Mouse (Mus musculus) 3134 (cell line): Measurements from ENCODE around the gene Ccnjl.

Experiments
- DNase-seq: peaks from one replicate; pipeline ENCODE4 v3.0.0-alpha.2; 2011; ENCODE audit warnings: low spot score; ENCODE audit not compliant: insufficient read length; ENCODE audit errors: extremely low read depth

Ccnjl gene

DNA sequence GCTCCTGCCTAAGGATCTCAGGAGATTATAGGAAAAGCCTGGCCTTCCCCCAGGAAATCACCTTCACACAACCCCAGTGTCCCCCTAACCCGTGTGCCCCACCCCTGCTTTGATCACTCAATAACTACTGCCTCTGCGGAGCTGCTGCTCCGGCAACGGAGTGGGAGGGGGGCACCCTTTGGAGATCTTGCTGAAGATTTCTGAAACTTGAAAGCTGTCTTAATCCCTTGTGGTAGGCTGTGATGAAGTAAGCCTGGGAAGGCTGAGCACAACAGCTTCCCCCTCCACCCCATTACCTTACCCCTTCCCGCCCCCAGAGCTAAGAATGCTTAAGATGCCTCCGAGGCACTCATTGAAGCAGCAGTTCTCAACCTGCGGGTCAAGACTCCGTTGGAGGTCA is 37.3 kb downstream of the Ccnjl start:
- DNase-seq: no peak

DNA sequence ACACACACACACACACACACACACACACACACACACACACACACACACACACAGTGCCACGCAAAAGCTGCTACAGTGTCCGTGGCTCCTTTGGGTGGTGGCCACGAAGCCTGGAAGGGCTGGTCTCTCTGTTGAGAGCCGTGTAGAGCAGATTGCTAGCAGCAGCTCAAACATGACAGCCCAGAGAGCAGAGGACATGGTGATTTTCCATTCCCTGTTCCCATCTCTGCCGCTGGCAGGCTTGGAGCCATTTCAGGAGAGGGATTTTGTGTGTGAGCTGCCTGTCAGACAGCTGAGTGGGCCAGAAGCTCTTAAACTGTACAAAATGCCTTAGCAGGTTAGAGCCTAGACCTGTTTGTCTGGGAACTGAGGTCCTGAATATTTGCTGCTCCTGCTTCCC is 38.1 kb downstream of the Ccnjl start:
- DNase-seq: no peak

- DNase-seq: no peak
Observed at GRCm38 (mm10) chr11:43568263-43568662, 39.7 kb downstream of the Ccnjl start.

GRCm38 (mm10) chr11:43569188-43569587 is 40.6 kb downstream of the Ccnjl start:
- DNase-seq: no peak

DNA sequence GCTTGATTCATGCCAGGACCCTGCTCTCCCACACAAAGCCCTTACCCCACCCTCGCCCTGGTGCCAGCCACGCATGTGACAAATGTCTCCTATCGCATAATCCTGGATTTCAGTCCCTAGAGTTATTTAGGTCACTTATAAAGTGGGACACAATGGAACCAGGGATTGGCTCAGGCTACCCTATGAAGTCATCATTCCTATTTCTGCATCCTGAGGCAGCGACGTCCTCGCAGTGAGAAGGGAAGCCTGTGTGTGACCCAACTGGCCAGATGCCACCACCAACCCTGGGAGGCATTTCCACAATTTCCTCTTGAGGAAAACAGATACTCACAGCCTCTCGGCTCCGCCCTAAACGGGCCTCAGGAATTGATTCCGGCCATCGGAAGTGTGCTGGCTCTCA is 41.0 kb downstream of the Ccnjl start:
- DNase-seq: no peak

DNA sequence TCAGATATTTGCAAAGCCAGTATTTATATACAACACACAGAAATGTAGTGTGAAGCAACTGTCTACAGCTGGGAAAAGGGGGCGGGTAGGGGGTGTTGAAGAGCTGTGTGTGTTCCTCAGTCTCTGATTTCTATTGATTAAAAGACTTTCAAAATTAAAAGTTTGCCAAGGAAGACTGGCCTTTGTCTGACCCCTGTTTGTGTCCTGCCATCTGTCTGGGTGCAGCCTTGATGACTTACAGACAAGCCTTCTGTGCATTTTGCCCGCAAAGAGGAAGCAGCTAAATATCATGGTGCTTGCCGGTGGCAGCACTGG is 46.4 kb downstream of the Ccnjl start:
- DNase-seq: no peak

DNA sequence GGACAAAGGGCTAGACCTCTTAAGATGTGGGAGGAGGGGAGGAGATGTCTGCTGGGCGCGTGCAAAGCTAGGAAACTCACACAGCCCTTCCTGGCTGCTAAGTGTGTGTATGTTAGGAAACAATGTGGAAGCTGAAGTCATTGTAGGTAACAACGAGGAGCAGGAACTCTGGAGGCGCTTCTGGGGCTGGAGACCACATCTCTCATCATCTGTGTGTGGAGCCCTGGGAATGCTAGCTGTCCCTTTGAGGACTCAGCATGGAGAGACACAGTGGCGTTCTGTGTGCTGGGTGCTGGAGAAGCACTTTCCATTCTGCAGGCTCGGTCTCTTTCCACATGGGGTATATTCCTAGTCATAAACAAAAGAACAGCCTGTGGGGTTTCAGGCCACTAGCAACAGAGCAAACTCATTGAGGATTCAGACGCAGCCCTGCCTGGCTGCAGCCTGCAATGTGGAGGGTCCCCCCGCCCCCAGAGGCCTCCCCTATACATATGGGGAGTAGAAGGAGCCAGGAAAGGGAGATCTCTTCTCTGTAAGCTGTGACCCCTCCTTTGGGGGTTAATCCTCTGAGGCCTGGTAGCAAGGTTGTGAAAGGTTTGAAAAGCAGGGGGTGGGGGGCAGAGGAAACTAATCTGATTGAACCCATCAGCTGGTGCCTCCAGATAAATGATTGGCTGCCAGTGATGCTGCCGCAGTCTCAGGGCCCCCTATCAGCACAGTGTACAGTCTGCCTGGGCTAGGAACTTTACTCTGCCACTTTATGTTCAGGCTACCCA is 47.0 kb downstream of the Ccnjl start:
- DNase-seq: no peak

GRCm38 (mm10) chr11:43577713-43578478 is 49.3 kb downstream of the Ccnjl start:
- DNase-seq: no peak

DNA sequence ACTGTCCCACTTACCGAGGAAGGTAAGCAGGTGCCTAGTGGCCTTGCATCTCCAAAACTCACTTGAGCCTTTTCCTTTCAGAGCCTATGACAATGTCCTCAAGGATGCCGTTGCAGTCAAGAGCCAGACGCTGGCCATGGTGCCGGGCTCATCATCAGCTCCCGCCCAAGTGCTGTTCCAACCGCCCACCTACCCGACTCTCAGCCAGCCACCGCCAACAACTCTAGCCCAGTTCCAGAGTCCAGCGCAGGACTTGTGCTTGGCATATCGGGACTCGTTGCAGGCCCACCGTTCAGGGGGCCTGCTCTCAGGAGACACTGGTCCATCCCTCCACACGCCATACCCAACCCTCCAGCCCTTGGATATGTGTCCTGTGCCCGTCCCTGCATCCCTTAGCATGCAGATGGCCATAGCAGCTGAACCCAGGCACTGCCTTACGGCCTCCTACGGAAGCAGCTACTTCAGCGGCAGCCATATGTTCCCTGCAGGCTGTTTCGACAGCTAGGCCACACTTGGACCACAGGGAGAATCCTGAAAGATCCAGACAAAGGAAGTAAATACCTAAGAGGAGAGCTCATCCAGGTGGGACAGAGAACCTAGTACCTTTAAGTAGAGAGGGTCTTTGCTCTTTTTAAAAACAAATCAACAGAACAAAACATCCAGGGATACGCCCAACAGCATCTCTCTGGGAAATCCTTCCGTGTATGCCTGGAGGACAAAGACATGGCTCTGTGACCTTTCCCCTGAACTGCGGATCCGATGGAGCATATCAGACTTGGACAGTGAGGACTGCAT is 56.8 kb downstream of the Ccnjl start:
- DNase-seq: no peak

GRCm38 (mm10) chr11:43586324-43587090 is 57.9 kb downstream of the Ccnjl start, which contains the start of gene 4933415A04Rik:
TSS of gene 4933415A04Rik (plus strand) at chr11:43587040.
- DNase-seq: peak; percentile 41

DNA sequence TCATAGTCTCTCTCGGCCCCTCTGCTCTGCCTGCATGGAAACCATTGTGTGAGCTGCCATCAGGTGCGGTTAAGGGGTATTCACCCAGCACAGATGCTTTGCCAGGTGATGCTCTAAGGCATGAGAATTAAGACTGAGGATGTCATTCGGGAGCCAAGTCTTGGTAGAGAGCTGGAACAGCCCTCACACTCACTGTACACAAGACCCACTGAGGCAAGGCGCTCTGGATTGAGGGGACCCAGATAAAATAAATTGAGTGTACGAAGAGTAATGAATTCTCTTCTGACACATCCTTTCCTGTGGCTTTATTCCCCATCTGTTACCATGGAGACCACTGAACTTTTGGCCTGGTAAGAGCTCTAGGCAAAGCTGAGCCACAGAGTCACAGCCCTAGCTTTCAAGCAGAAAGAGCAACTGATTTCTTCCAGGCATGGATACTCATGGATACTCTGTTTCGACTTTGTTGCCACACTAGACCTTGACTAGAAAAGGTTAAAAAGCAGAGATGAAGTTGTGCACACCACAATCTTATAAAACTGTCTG is 61.0 kb downstream of the Ccnjl start:
- no peak for DNase-seq

DNA sequence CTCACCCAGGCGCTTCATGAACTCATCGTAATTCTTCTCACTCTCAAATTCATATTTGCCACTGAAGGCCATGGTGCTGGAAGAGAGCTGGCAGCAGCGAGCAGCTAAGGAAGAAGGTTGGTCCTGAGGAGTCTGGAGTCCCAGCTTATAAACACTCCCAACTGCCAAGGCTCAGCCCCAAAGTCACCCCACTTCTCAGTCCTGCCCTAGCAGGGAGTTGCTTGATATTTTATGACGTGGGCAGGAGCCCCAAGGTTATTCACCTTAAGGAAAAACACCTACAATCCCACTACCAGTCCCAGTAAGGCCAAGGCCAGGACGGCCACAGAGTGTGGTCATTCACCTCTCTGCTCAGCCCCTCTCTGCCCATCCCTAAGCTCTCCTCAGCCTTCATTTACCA is 72.9 kb downstream of the Ccnjl start, which contains the start of gene Fabp6:
TSS of gene Fabp6 (minus strand) at position 101 of the 400 bp plus-strand sequence.
- DNase-seq: no peak

GRCm38 (mm10) chr11:43604207-43604606 is 75.6 kb downstream of the Ccnjl start:
- no peak for DNase-seq

- no peak for DNase-seq
Observed at GRCm38 (mm10) chr11:43604891-43605290, 76.3 kb downstream of the Ccnjl start.

GRCm38 (mm10) chr11:43605859-43606258 is 77.3 kb downstream of the Ccnjl start:
- DNase-seq: no peak

DNA sequence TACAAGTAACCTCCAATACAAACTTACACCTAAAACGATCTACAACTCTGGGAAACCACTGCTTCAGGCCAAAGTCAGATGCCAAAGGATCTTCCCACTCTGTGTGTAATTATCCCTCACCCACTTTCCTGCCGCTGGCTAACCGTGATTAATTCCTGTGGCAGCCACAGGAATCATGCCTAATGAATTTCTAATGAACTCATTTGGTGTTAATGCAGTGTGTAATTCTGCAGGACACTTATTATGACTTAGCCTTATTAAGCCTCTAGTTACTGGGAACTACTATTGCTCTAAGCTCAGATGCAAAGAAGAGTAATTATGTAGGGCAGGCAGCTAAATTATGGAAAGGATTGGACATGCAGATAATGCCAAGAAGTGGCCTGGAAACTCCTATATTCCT is 79.9 kb downstream of the Ccnjl start:
- DNase-seq: no peak

DNA sequence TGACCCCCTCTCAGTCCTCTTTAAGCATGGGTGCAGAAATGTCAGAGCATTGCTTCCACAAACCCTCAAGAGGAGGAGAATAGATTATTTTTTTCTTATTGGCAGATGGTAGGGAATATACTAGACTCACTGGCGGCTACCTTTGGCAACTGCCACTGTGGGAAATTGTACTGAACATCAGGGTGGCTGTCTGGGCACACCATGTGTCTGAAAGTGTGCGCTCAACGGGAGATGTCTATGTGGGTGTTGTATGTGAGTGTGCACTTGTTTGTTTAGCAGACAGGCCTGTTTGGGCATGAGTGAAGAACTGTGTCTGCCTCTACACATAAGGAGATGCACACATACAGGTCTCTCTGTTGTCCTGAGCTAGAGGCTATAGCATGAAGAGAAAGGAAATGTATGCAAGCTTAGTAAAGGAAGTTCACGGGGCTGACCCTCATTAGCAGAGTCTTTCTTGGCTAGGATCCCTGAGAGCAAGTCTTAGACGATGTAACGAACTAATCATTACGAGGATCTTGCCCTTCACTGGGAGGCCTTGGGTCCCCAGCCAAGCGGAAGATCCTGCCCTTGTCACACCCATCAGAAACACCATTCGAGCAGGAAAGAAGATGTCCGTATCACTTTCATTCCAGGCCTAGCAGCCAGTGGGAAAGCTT is 81.5 kb downstream of the Ccnjl start:
- DNase-seq: no peak

GRCm38 (mm10) chr11:43610662-43611033 is 82.1 kb downstream of the Ccnjl start:
- DNase-seq: no peak

DNA sequence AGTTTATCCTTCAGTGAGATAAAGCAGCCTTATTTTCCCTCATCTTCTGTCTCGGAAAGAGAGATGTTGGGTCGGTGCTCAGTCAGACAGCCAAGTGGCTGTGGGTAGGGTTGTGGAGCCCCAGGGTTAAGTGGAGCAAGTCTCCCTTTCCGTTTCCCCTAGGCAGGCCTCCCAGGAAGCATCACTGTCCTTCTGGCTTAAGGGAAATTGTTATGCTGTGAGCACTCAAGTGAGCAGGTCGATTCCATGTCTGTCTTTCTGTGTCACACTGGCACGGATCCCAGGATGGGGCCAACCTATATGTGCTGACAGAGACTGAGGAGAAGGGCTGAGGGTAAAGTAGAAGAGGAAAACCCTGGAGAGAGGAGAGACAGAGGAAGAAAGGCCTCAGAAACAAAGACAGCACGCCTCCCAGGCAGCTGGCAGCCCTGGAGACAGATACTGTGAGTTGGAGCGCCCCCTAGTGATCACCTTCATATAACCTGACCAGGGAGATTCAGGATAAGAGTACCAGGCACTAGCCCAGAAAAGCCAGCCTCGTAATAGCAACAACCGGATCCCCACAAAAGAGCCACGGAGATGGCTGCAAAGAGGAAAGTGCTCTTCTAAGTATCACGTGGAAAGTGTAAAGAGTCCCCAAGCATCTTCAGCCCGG is 84.4 kb downstream of the Ccnjl start:
- peak; percentile 45 for DNase-seq
